14 mouse cellular contexts compared by ENCODE assay signal in genomic region chr11:120715131-120715530, GRCm38 (mm10). TPM values are rescaled to one million over a fixed set of nuclear protein-coding genes. Genes with fewer than 3 reads are reported as not detected.
DNase-seq lines count a peak whose midpoint lies in the region; ATAC-seq lines count a peak whose summit lies in the region.
"Had no signal": no experiment of that assay in that cellular context is flagged by ENCODE, and none has a peak within 500 bp of the region (broad histone marks: within the 10 kb centered on the region; RNA-seq: fewer than 3 reads in every experiment).

No protein-coding gene starts in this region.

- H3K9ac ChIP-seq in kidney, embryonic 14.5 days (ENCODE audit: low read depth, low read length) = 0 out of 2 replicates have a peak overlapping the region, but pooled peaks have one; percentile 76
- peak overlapping the region; percentile 71; the same call in 1 of the 2 replicates for H3K9ac ChIP-seq in forebrain, embryonic 15.5 days (replicated peaks)
- no peak overlapping the region for H3K9ac ChIP-seq in midbrain, embryonic 15.5 days

- no peaks in the 10 kb centered on the region for H3K27me3 ChIP-seq in kidney, embryonic 14.5 days (ENCODE audit: control insufficient read depth, insufficient read depth, low read length)
- H3K27me3 ChIP-seq in forebrain, embryonic 15.5 days = no peaks in the 10 kb centered on the region
- H3K27me3 ChIP-seq in midbrain, embryonic 15.5 days (replicated peaks) = no peaks in the 10 kb centered on the region

- peaks cover 16% of the 10 kb centered on the region for H3K4me1 ChIP-seq in kidney, embryonic 14.5 days (ENCODE audit: control insufficient read depth, insufficient read depth, low read length)
- H3K4me1 ChIP-seq in forebrain, embryonic 15.5 days = peaks cover 30% of the 10 kb centered on the region
- peaks cover 29% of the 10 kb centered on the region for H3K4me1 ChIP-seq in midbrain, embryonic 15.5 days

- no peak overlapping the region for H3K4me3 ChIP-seq in kidney, embryonic 14.5 days (ENCODE audit: low read length)
- H3K4me3 ChIP-seq in forebrain, embryonic 15.5 days = no peak overlapping the region
- H3K4me3 ChIP-seq in midbrain, embryonic 15.5 days = 0 out of 2 replicates have a peak overlapping the region, but pooled peaks have one; percentile 61

- no peak overlapping the region for H3K4me2 ChIP-seq in kidney, embryonic 14.5 days (replicated peaks; ENCODE audit: low read depth, low read length)
- H3K4me2 ChIP-seq in forebrain, embryonic 15.5 days (replicated peaks) = peak overlapping the region; percentile 79; the same call in 1 of the 2 replicates
- H3K4me2 ChIP-seq in midbrain, embryonic 15.5 days = peak overlapping the region; percentile 99; the same call in 1 of the 2 replicates

- 95% methylated on average over 9 of the region's 9 CpGs for WGBS in kidney, embryonic 14.5 days
- 91% methylated on average over 9 of the region's 9 CpGs for WGBS in forebrain, embryonic 15.5 days
- 92% methylated on average over 9 of the region's 9 CpGs for WGBS in midbrain, embryonic 15.5 days

- H3K9me3 ChIP-seq in kidney, embryonic 14.5 days (ENCODE audit: control insufficient read depth, low read length) = no peaks in the 10 kb centered on the region
- no peaks in the 10 kb centered on the region for H3K9me3 ChIP-seq in forebrain, embryonic 15.5 days
- no peaks in the 10 kb centered on the region for H3K9me3 ChIP-seq in midbrain, embryonic 15.5 days
- H3K9me3 ChIP-seq: G1E had no signal

- H3K36me3 ChIP-seq in kidney, embryonic 14.5 days (ENCODE audit: control insufficient read depth, insufficient read depth, low read length) = peaks cover 42% of the 10 kb centered on the region
- peaks cover 30% of the 10 kb centered on the region for H3K36me3 ChIP-seq in forebrain, embryonic 15.5 days
- peaks cover 5% of the 10 kb centered on the region; the same call in 1 of the 2 replicates for H3K36me3 ChIP-seq in midbrain, embryonic 15.5 days (replicated peaks)

- no peak for ATAC-seq in kidney, embryonic 14.5 days (ENCODE audit: low FRiP score, low TSS enrichment)
- no peak for ATAC-seq in forebrain, embryonic 15.5 days (replicated peaks)
- no peak for ATAC-seq in midbrain, embryonic 15.5 days (replicated peaks)

- DNase-seq in cerebellum, adult 9-11 months = peak; percentile 51
- DNase-seq in cerebellum, adult 18-20 months = no peak
- DNase-seq in kidney, postnatal 4 days = no peak
- no peak for DNase-seq in spleen, adult 12 weeks (ENCODE audit: low spot score)
- no peak for DNase-seq in adrenal gland, postnatal 10 days
- DNase-seq: adrenal gland, adult 2 months; cerebellum, adult 11-12 months; kidney, postnatal 10 days; left cerebral cortex, postnatal 4 days had no signal

- H3K27ac ChIP-seq in kidney, embryonic 14.5 days (ENCODE audit: low read depth, low read length) = no peak overlapping the region
- H3K27ac ChIP-seq in forebrain, embryonic 15.5 days (replicated peaks) = no peak overlapping the region
- H3K27ac ChIP-seq in midbrain, embryonic 15.5 days = no peak overlapping the region

RNA-seq across cellular contexts. Expression of gene Lrrc45, which starts 1.4 kb away (rescaled TPM):
- polyA plus RNA-seq in kidney, embryonic 14.5 days (2014; fragmentation: Nextera tagmentation; extraction: Ambion mirVana) = 41.9 and 43.1 TPM in 2 replicates
- polyA plus RNA-seq in forebrain, embryonic 15.5 days (2015; fragmentation: Nextera tagmentation; extraction: Ambion mirVana) = 94.1 and 94.8 TPM in 2 replicates
- polyA plus RNA-seq in midbrain, embryonic 15.5 days (2015; fragmentation: Nextera tagmentation; extraction: Ambion mirVana) = 82.6 and 89.9 TPM in 2 replicates
- total RNA-seq in adrenal gland, postnatal 10 days (2021) = 10 to 100 TPM; 20.0 to 27.4 TPM

RNA-seq across cellular contexts. Expression of gene Cenpx, which starts 1.6 kb away (rescaled TPM):
- 157 and 195 TPM in 2 replicates for polyA plus RNA-seq in kidney, embryonic 14.5 days (2014; fragmentation: Nextera tagmentation; extraction: Ambion mirVana)
- 97.9 and 103 TPM in 2 replicates for polyA plus RNA-seq in forebrain, embryonic 15.5 days (2015; fragmentation: Nextera tagmentation; extraction: Ambion mirVana)
- polyA plus RNA-seq in midbrain, embryonic 15.5 days (2015; fragmentation: Nextera tagmentation; extraction: Ambion mirVana) = 95.6 and 99.7 TPM in 2 replicates
- total RNA-seq in adrenal gland, postnatal 10 days (2021) = 10 to 100 TPM; 47.6 to 51.3 TPM

RNA-seq across cellular contexts. Expression of gene Rac3, which starts 6.1 kb away (rescaled TPM):
- 5.0 and 28.7 TPM in 2 replicates for polyA plus RNA-seq in kidney, embryonic 14.5 days (2014; fragmentation: Nextera tagmentation; extraction: Ambion mirVana)
- 245 and 251 TPM in 2 replicates for polyA plus RNA-seq in forebrain, embryonic 15.5 days (2015; fragmentation: Nextera tagmentation; extraction: Ambion mirVana)
- polyA plus RNA-seq in midbrain, embryonic 15.5 days (2015; fragmentation: Nextera tagmentation; extraction: Ambion mirVana) = 560 and 572 TPM in 2 replicates
- total RNA-seq in adrenal gland, postnatal 10 days (2021) = 1 to 10 TPM; 3.8 to 9.5 TPM

RNA-seq across cellular contexts. Expression of gene Dcxr, which starts 11.9 kb away (rescaled TPM):
- 21.1 and 23.2 TPM in 2 replicates for polyA plus RNA-seq in kidney, embryonic 14.5 days (2014; fragmentation: Nextera tagmentation; extraction: Ambion mirVana)
- 9.0 and 9.3 TPM in 2 replicates for polyA plus RNA-seq in forebrain, embryonic 15.5 days (2015; fragmentation: Nextera tagmentation; extraction: Ambion mirVana)
- polyA plus RNA-seq in midbrain, embryonic 15.5 days (2015; fragmentation: Nextera tagmentation; extraction: Ambion mirVana) = 6.8 and 7.9 TPM in 2 replicates
- 10 to 100 TPM; 33.0 to 37.3 TPM for total RNA-seq in adrenal gland, postnatal 10 days (2021)

RNA-seq across cellular contexts. Expression of gene Cbr2, which starts 16.8 kb away (rescaled TPM):
- polyA plus RNA-seq in kidney, embryonic 14.5 days (2014; fragmentation: Nextera tagmentation; extraction: Ambion mirVana) = 0.47 TPM in 1 of 2 replicates, not detected in the other
- 0.64 and 0.69 TPM in 2 replicates for polyA plus RNA-seq in forebrain, embryonic 15.5 days (2015; fragmentation: Nextera tagmentation; extraction: Ambion mirVana)
- 1.2 and 2.2 TPM in 2 replicates for polyA plus RNA-seq in midbrain, embryonic 15.5 days (2015; fragmentation: Nextera tagmentation; extraction: Ambion mirVana)
- total RNA-seq in adrenal gland, postnatal 10 days (2021) = 10 to 100 TPM in 1 of 2 experiments, 1 to 10 TPM in 1; 9.2 to 17.6 TPM
- total RNA-seq: G1E; megakaryocyte-erythroid progenitor cell, adult 5-6 weeks had no signal
- polyA plus RNA-seq: G1E had no signal
